Mouse (Mus musculus) inflammation-experienced regulatory T-cells, adult 6 months (primary cell): ENCODE measurements at regions not wholly inside any gene's neighbourhood (a gene's known extent, or its start where the extent isn't known, plus 50 kb on each side); places are given as distances from the start of the nearest gene placed in this dataset.

Experiments used
- ATAC-seq: one replicate; pipeline ENCODE4 v1.8.0; 2017

GRCm38 (mm10) chr2:78972288-78973117 lies 104.6 kb downstream of the Ube2e3 start:
- ATAC-seq, result peak; percentile 51

- ATAC-seq, result peak; percentile 29
Observed at GRCm38 (mm10) chr2:78973811-78974210, 105.9 kb downstream of the Ube2e3 start.

GRCm38 (mm10) chr2:78974683-78975392 lies 106.9 kb downstream of the Ube2e3 start:
- ATAC-seq, result no peak

- no peak for ATAC-seq
Observed at GRCm38 (mm10) chr2:78975393-78975774, 107.5 kb downstream of the Ube2e3 start.

GRCm38 (mm10) chr2:78976084-78976483 lies 108.2 kb downstream of the Ube2e3 start:
- ATAC-seq, result no peak

- ATAC-seq, result peak; percentile 46
Observed at GRCm38 (mm10) chr2:78977632-78978397, 109.9 kb downstream of the Ube2e3 start.

GRCm38 (mm10) chr2:78980019-78980418 lies 112.1 kb downstream of the Ube2e3 start:
- peak; percentile 7 for ATAC-seq

GRCm38 (mm10) chr2:78980661-78981229 lies 112.8 kb downstream of the Ube2e3 start:
- ATAC-seq, result peak; percentile 49

- ATAC-seq, result no peak
Observed at GRCm38 (mm10) chr2:78983347-78983746, 115.4 kb downstream of the Ube2e3 start.

GRCm38 (mm10) chr2:78983944-78984498 lies 116.1 kb downstream of the Ube2e3 start:
- ATAC-seq, result peak; percentile 21

- no peak for ATAC-seq
Observed at GRCm38 (mm10) chr2:78986984-78987383, 119.1 kb downstream of the Ube2e3 start.

- ATAC-seq, result no peak
Observed at GRCm38 (mm10) chr2:78987388-78987787, 119.5 kb downstream of the Ube2e3 start.

- ATAC-seq, result peak; percentile 53
Observed at GRCm38 (mm10) chr2:78988224-78988623, 120.3 kb downstream of the Ube2e3 start.

GRCm38 (mm10) chr2:78994800-78995555 lies 127.1 kb downstream of the Ube2e3 start:
- peak; percentile 78 for ATAC-seq

- ATAC-seq, result peak; percentile 49
Observed at GRCm38 (mm10) chr2:78998637-78999036, 130.7 kb downstream of the Ube2e3 start.

- no peak for ATAC-seq
Observed at GRCm38 (mm10) chr2:78999410-78999809, 131.5 kb downstream of the Ube2e3 start.

GRCm38 (mm10) chr2:79004862-79005261 lies 136.9 kb downstream of the Ube2e3 start:
- peak; percentile 44 for ATAC-seq

GRCm38 (mm10) chr2:79008642-79009041 lies 140.7 kb downstream of the Ube2e3 start:
- no peak for ATAC-seq

- peak; percentile 69 for ATAC-seq
Observed at GRCm38 (mm10) chr2:79009791-79010190, 141.9 kb downstream of the Ube2e3 start.

- no peak for ATAC-seq
Observed at GRCm38 (mm10) chr2:79010273-79010672, 142.3 kb downstream of the Ube2e3 start.

GRCm38 (mm10) chr2:79018732-79019423 lies 151.0 kb downstream of the Ube2e3 start:
- no peak for ATAC-seq
